Mouse (Mus musculus) kidney, adult 2 months (tissue): ENCODE results near the gene Dnase2b.

ENCODE experiments used
- CTCF ChIP-seq: fragments of 200-500 bp; conservative IDR thresholded peaks from 2 replicates; pipeline ENCODE4 v1.5.1; 2011; ENCODE audit warnings: low read depth, mild to moderate bottlenecking, control low read depth, low read length, moderate library complexity, mixed read lengths; ENCODE audit not compliant: insufficient read depth, insufficient read length
- POLR2A ChIP-seq: fragments of 200-500 bp; IDR thresholded peaks from one replicate; pipeline ENCODE4 v1.6.1; 2011; ENCODE audit warnings: low read depth, low read length, control low read depth

- no peak for TF ChIP-seq CTCF
- no peak for TF ChIP-seq POLR2A
Measured at GRCm38 (mm10) chr3:146610322-146610721, 5.1 kb downstream of the Dnase2b start.
